Mouse (Mus musculus): Measurements from ENCODE around the gene Ccdc84. TPM values are rescaled to one million over a fixed set of nuclear protein-coding genes. Genes with fewer than 3 reads are reported as not detected.
"Not testable (repeated sequence)": the region's sequence is repeated elsewhere in the genome, so short reads cannot be mapped to it uniquely, and the experiment has no call there.

The Ccdc84 gene
- total RNA-seq, 4 experiments from 2014 or later: 4.9 to 8.0 (median 5.5) TPM

- not testable (repeated sequence) for DNase-seq (ENCODE audit: low spot score)
Observed at GRCm38 (mm10) chr9:44408693-44409092, 9.7 kb downstream of the Ccdc84 start.

- no peak for DNase-seq (ENCODE audit: low spot score)
Observed at GRCm38 (mm10) chr9:44407752-44408097, 10.6 kb downstream of the Ccdc84 start.

GRCm38 (mm10) chr9:44406906-44407751, 11.2 kb downstream of the Ccdc84 start, which contains the start of the genes Rps25 and Trappc4:
TSS of gene Rps25 (plus strand) at chr9:44407139.
TSS of gene Trappc4 (minus strand) at chr9:44407600.
- peak; percentile 95 for DNase-seq (ENCODE audit: low spot score)

- no peak for DNase-seq (ENCODE audit: low spot score)
Observed at GRCm38 (mm10) chr9:44405011-44405410, 13.4 kb downstream of the Ccdc84 start.

- DNase-seq (ENCODE audit: low spot score): peak; percentile 68
Observed at GRCm38 (mm10) chr9:44401081-44401480, 17.3 kb downstream of the Ccdc84 start.

GRCm38 (mm10) chr9:44399795-44400114, 18.6 kb downstream of the Ccdc84 start:
- DNase-seq (ENCODE audit: low spot score): no peak

- DNase-seq (ENCODE audit: low spot score): no peak
Observed at GRCm38 (mm10) chr9:44399114-44399794, 19.1 kb downstream of the Ccdc84 start.

GRCm38 (mm10) chr9:44398551-44398950, 19.8 kb downstream of the Ccdc84 start:
- DNase-seq (ENCODE audit: low spot score): no peak

- DNase-seq (ENCODE audit: low spot score): no peak
Observed at GRCm38 (mm10) chr9:44398087-44398486, 20.3 kb downstream of the Ccdc84 start.

- peak; percentile 95 for DNase-seq (ENCODE audit: low spot score)
Observed at GRCm38 (mm10) chr9:44396684-44397411, 21.5 kb downstream of the Ccdc84 start, which contains the start of gene Slc37a4. TSS of gene Slc37a4 (plus strand) at chr9:44396852.

- peak; percentile 72 for DNase-seq (ENCODE audit: low spot score)
Observed at GRCm38 (mm10) chr9:44391466-44391865, 26.9 kb downstream of the Ccdc84 start.

- no peak for DNase-seq (ENCODE audit: low spot score)
Observed at GRCm38 (mm10) chr9:44389273-44389672, 29.1 kb downstream of the Ccdc84 start.

GRCm38 (mm10) chr9:44387221-44387620, 31.1 kb downstream of the Ccdc84 start:
- DNase-seq (ENCODE audit: low spot score): no peak

- no peak for DNase-seq (ENCODE audit: low spot score)
Observed at GRCm38 (mm10) chr9:44384596-44384995, 33.8 kb downstream of the Ccdc84 start.

- no peak for DNase-seq (ENCODE audit: low spot score)
Observed at GRCm38 (mm10) chr9:44379862-44380261, 38.5 kb downstream of the Ccdc84 start.

- peak; percentile 99 for DNase-seq (ENCODE audit: low spot score)
Observed at GRCm38 (mm10) chr9:44379054-44379834, 39.1 kb downstream of the Ccdc84 start, which contains the start of gene Hyou1. TSS of gene Hyou1 (plus strand) at chr9:44379490.

GRCm38 (mm10) chr9:44378153-44378730, 40.1 kb downstream of the Ccdc84 start:
- DNase-seq (ENCODE audit: low spot score): no peak

- not testable (repeated sequence) for DNase-seq (ENCODE audit: low spot score)
Observed at GRCm38 (mm10) chr9:44377335-44377734, 41.0 kb downstream of the Ccdc84 start.

- no peak for DNase-seq (ENCODE audit: low spot score)
Observed at GRCm38 (mm10) chr9:44376141-44376540, 42.2 kb downstream of the Ccdc84 start.

GRCm38 (mm10) chr9:44373386-44373785, 45.0 kb downstream of the Ccdc84 start:
- DNase-seq (ENCODE audit: low spot score): no peak

- no peak for DNase-seq (ENCODE audit: low spot score)
Observed at GRCm38 (mm10) chr9:44364480-44364879, 53.9 kb downstream of the Ccdc84 start.

All from heart, adult 8-10 months (tissue).